Mouse (Mus musculus) ES-E14 (cell line): ENCODE data around the gene Fam151a.

Experiments
- CHD2 ChIP-seq: IDR thresholded peaks from 2 replicates; pipeline ENCODE4 v1.6.1; 2014; ENCODE audit warnings: mild to moderate bottlenecking, low read depth, low read length, inconsistent platforms
- HCFC1 ChIP-seq: IDR thresholded peaks from 2 replicates; pipeline ENCODE4 v1.6.1; 2012; ENCODE audit warnings: low read length, inconsistent platforms, borderline replicate concordance; ENCODE audit not compliant: insufficient read depth
- MAFK ChIP-seq: IDR thresholded peaks from 2 replicates; pipeline ENCODE4 v1.6.1; 2014; ENCODE audit warnings: mild to moderate bottlenecking, low read depth, low read length, inconsistent platforms; ENCODE audit not compliant: insufficient read depth
- ZC3H11A ChIP-seq: IDR thresholded peaks from 2 replicates; pipeline ENCODE4 v1.6.1; 2012; ENCODE audit warnings: low read depth, mild to moderate bottlenecking, inconsistent platforms, low read length, borderline replicate concordance

DNA sequence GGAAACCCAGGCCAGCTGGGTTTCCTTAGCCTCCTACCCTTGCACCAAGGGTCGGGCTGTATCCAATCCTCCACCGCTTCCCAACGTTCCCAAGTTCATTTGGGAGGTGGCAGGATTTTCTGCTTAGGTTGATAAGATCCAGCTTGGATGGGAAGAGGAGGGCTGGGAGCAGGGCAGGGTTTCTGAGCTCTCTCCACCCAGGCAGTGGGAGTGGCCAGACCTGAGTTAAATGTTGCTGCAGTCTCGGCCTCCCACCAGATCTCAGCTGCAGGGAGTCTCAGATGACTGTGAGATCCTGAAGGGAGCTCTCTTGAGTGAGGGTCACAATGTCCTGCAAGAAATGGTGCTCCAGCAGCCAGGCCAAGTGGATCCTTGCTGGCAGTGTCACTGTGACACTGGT is at the start of gene Fam151a:
- TF ChIP-seq HCFC1 (no peak), ZC3H11A (no peak), MAFK (no peak), CHD2 (no peak)
